Mouse (Mus musculus) adrenal gland, adult 8-10 months (tissue): ENCODE measurements around the gene Rab14. TPM values are rescaled to one million over a fixed set of nuclear protein-coding genes. Genes with fewer than 3 reads are reported as not detected.

Experiments
- DNase-seq: peaks from one replicate; pipeline ENCODE4 v3.0.0; 2022
- total RNA-seq, 4 experiments: library from RNA; stranded (reverse); gene quantifications; 2 replicates each; pipeline ENCODE4 v1.2.4; 2022

Rab14 gene
- total RNA-seq, 4 experiments from 2014 or later = 212 to 225 (median 218) TPM

DNA sequence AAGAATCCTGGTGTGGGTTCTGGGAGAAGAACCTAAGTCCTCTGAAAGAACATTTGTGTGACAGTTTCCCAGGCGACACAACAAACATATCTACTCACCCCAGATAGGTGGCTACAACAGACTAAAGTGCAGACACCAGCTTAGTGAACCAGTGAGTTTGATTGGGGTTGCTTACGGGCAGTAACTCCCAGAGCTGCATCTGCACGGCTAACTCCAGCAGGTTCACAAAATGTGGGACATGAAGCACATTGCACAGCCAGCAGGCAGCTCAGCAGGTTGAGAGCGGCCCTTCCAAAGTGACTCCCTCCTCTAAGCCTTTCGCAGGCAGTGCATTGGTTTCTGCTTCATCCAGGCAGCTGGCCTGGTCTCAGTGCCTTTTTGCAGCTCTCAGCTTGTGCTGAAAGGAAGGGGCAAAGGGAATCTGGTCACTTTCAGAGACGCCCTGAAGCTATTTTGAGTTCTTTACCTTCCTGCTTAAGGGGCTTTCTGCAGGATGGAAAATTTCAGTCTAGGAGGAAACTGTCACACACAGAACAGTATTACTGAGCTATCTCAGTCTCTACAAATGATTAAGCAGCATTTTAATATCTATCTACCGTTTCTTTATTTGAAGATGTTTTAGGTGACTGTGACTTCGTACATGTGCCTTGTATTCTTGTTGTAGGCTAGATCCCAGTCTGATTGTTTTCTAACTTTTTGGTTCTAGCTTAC, 46.9 kb downstream of the Rab14 start:
- DNase-seq = no peak

DNA sequence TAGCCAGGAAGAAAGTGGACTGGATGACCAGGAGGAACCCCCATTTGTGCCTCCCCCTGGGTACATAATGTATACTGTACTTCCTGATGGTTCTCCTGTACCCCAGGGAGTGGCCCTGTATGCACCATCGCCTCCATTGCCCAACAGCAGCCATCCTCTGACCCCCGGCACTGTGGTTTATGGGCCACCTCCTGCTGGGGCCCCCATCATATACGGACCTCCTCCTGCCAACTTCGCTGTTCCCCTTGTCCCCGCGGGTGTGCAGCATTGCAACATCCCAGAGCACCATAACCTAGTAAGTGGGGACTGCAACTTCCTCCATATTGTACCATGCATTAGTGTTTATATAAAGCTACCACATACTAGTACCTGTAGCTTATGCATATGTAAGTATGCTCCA, 47.7 kb downstream of the Rab14 start:
- DNase-seq = no peak

DNA sequence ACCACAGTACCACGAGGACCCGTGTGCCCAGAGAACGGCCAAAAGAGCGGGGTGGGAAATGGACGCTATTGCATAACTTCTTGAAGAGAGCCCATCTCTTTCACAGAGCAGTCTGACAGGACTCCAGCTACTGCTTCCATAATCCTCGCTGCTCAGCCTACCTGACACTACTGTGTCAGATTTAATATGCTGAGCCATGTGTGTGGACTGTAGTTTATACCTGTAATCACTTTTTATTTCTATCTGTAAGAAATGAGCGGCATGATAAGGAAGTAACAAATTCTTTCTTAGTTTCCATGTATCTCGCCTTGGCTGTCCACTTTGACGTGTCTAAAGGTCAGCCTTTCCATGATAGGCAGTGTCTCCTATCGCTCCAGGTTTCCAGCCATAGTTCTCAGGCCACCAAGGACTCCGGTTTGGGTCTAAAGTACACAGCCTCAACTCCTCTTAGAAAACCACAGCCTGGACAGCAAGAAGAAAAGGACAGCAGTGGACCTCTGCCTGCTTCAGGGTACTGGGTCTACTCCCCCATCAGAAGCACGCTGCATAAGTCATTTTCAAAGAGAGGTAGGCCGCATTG, 49.5 kb downstream of the Rab14 start:
- no peak for DNase-seq

DNA sequence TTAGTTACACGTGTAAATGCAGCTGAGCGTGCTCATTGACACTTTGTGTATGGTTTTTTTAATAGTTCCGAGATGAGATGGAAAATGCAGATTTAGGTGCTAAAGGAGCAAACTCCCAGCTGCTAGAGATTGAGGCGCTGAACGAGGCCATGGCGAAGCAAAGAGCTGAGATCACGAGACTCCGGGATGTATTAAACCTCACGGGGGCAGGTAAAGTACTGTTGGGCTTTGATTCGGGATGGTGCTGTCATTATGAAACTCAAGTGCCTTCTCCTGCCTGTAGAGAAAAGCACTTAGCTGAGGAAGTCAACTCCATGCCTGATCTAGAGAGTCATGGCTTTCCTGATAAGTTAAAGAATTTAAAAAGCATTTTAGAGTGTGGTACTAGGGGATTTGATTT, 52.1 kb downstream of the Rab14 start:
- no peak for DNase-seq

DNA sequence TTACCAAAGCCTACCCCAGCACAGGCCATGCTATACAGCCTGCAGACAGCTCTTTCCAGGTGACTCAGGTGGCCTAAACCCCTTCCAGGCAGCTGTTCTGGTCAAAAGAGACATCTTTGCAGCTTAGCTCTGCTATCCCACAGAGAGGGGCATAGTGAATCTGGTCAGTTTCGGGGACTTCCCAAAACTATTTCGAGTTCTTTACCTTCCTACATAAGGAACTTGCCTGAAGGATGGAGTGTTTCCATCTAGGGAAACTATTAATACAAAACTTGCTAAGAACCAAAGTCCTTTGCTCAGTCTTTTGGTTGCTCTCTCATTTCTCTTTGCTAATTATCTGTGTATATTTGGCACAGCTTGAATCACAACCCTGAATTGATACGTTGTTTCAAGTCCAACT, 59.2 kb downstream of the Rab14 start:
- DNase-seq = no peak

DNA sequence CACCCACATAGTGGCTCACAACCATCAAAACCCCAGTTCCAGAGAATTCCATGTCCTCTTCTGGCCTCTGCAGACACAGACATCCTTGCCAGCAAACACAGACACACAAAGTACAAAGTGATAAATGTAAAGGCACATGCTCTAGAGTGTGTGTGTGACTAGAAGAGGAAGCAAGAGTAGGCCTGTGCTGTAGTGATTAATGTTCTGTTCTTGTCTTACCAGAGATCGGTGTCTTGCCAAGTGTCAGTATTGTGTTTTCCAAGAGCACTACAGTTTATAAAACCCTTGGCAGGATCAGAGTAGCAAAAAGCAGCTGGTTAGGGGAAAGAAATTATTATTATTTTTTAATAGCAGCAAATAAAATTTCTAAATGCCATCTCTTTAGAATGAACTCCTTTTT, 62.3 kb downstream of the Rab14 start:
- no peak for DNase-seq

DNA sequence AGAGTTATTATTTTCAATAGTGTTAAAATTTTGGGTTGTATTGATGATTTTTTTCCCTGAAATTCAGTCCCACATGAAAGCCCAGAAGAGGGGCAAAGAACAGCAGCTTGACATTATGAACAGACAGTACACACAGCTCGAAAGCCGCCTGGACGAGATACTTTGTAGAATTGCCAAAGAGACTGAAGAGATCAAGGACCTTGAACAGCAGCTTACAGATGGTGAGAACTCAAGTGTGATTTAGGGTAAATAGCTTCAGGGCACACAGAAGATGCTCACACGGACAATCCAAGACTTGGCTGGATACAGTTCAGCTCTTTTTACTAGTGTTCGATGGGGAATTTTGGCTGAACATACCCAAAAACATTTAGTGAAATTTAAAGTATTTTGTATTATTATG, 67.0 kb downstream of the Rab14 start:
- DNase-seq = no peak

DNA sequence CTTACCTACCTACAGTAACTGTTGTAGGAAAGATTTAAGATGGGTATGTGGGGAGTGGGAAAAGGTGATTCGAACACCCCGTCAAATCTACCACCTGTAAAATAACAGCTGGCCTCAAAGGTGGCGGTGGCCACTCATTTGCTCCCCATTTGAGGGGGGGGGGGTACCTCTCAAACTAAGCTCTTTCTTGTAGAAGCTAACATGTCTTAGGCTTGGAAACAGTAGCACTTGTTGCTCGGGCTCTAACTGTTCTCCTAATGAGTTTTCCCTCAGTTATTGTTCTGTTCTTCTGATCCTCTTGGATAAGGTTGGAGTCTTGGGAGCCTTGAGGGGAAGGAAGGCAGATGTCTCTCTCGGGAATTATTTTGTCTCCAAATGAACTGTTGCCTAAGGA, 68.3 kb downstream of the Rab14 start:
- DNase-seq = no peak

DNA sequence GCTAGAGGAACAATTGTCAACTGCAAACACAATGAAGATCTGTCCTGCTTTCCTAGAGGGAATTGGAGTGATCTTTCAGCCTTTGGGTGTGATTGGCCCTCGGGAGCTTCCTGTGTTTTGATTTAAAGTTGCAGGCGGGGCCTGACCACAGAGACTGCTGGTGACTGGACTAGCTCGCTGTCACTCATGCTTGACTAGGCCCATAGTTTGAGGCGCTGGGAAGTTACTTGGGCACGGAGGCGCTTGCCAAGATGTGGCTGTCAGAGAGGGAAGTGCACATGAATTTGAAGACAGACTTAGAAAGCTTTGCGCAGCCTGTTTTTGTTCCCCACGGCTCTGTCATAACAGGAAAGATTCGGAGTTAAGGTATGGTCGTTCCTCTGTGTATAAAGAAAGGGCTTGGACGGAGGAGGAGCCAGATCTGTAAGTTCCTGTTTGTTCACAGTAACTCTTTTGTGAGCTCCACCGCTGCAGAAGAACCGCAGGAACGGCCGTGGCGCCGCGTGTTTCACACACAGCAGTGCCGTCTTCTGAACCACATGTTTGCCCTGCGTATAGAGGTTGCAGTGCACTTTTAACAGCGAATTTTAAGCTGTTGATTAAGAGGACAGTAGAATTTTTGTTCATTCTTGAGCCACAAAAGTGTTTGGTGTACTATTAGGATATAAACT, 68.8 kb downstream of the Rab14 start:
- peak; percentile 95 for DNase-seq

DNA sequence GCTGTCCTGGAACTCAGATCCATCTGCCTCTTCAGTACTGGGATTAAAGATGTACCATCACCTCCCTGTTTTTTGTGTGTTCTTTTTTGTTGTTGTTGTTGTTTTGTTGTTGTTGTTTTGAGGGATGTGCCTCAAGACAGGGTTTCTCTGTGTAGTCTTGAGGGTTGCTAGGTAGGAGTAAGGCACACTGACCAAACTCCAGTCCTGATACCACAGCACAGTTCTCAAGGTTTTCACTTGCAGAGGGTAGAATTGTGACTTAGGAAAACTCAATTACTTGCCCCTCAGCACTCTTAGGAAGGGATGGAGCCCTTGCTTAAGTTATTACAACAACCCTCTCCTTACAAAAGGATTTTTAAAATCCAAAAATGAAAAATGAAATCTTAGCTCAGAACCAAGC, 69.4 kb downstream of the Rab14 start:
- DNase-seq = no peak

Other genes with a start within 250 kb of the Rab14 start
- gene Traf1, start 239.3 kb downstream of the Rab14 start, total RNA-seq = 1 to 10 TPM; 2.2 to 5.8 (median 3.3) TPM
- gene Hc, start 139.7 kb downstream of the Rab14 start, total RNA-seq = under 1 TPM in 3 of 4 experiments, not detected in 1; 0.32 to 0.38 (median 0.35) TPM
- gene AI182371, start 99.6 kb downstream of the Rab14 start, total RNA-seq = 1 to 10 TPM in 1 of 4 experiments, under 1 TPM in 3; 0.21 to 1.5 (median 0.71) TPM
- 10 to 100 TPM; 16.4 to 30.7 (median 23.5) TPM for gene Cntrl, start 91.6 kb downstream of the Rab14 start, total RNA-seq
- gene Gsn, start 55.3 kb upstream of the Rab14 start, total RNA-seq = 100 to 1,000 TPM; 331 to 556 (median 419) TPM
- 10 to 100 TPM; 29.0 to 45.8 (median 37.5) TPM for gene Stom, start 135.9 kb upstream of the Rab14 start, total RNA-seq
- not detected for gene 4930568D16Rik, start 166.6 kb upstream of the Rab14 start, total RNA-seq
- not detected for gene 4930402F06Rik, start 196.1 kb upstream of the Rab14 start, total RNA-seq